Mouse (Mus musculus) lung, adult 2 months (tissue): ENCODE measurements around the gene Olfr1270. TPM values are rescaled to one million over a fixed set of nuclear protein-coding genes. Genes with fewer than 3 reads are reported as not detected.
"Not testable (repeated sequence)": the region's sequence is repeated elsewhere in the genome, so short reads cannot be mapped to it uniquely, and the experiment has no call there.

Source experiments
- DNase-seq: peaks from one replicate; pipeline ENCODE4 v3.0.0; 2022
- H3K4me1 ChIP-seq: fragments of 200-500 bp; 2 replicates; pipeline ENCODE4 v1.6.1; 2011; ENCODE audit warnings: low read length; ENCODE audit not compliant: control insufficient read depth, insufficient read depth
- H3K4me3 ChIP-seq: fragments of 200-500 bp; replicated peaks from 2 replicates; pipeline ENCODE3; 2011; ENCODE audit warnings: low read depth, mild to moderate bottlenecking, control low read depth, low read length; ENCODE audit errors: extremely low read depth
- CTCF ChIP-seq: fragments of 200-500 bp; IDR thresholded peaks from 2 replicates; pipeline ENCODE4 v1.5.1; 2011; ENCODE audit warnings: mild to moderate bottlenecking, low read length, control low read depth; ENCODE audit not compliant: insufficient read depth
- POLR2A ChIP-seq: fragments of 200-500 bp; IDR thresholded peaks from 2 replicates; pipeline ENCODE4 v1.6.1; 2011; ENCODE audit warnings: low read depth, mild to moderate bottlenecking, control low read depth, low read length, borderline replicate concordance; ENCODE audit errors: extremely low read depth
- whole genome bisulfite sequencing: fragments of 180-500 bp; shearing (Covaris S2); methylation state at CpG from one replicate; pipeline ENCODE4 v1.1.7; 2018; 5-methylcytosine and 5-hydroxymethylcytosine counted together
- polyA plus RNA-seq: library from polyadenylated mRNA; depleted of rRNA; stranded (reverse); fragments of >200 nt; gene quantifications from 2 replicates; pipeline ENCODE4 v1.2.3, GENCODE M21; 2012; rRNA removed

The Olfr1270 gene
- polyA plus RNA-seq = not detected in 2 replicates

DNA sequence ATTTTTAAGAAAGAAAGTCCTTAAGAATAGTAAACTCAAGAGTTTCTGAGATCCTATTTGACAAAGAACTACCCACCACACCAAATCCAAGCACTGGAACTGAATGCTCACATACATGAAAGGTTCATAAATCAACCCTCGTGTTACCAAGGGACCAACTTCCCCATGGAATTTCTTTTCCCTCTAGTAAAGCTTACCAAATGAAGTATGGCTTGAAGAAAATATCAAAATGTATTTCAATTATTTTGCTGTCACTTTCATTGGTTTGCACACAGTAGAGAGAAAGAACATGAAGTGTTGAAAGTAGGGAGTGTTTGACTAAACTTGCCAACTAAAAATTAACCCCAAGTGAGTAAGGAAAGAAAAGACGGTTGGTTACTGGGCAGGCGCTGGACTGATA is at the start of gene Olfr1270:
Gene Olfr1270 (minus strand): TSS at position 101 of the 400 bp plus-strand sequence.
- TF ChIP-seq CTCF (no peak), POLR2A (no peak)
- H3K4me3 ChIP-seq = no peak within 1 kb of the TSS
- WGBS = 81% methylated on average over 3 of the region's 3 CpGs
- no peak for DNase-seq
- H3K4me1 ChIP-seq = no peaks in the 10 kb centered on the region

DNA sequence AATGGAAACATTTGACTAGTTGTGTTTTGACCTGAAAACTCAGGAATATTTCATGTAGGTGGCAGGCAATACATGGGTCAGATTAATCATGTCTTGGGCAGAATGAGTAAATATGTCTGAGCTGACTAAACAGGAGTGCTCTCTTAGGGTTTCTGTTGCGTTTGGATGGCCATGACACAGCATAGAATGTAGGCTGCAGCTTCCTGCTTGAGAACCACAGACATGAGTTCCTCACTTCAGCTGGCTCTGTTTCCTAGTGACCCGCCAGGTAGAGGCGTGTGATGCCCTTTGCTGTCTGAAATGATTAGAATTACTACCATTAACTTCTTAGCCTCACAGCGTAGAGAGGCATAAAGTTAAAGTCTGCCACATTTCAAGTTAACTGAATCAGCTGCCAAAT is 46.7 kb upstream of the Olfr1270 start:
- WGBS = no CpG with 5 or more reads among the region's 4 CpGs
- not testable (repeated sequence) for H3K4me1 ChIP-seq, H3K4me3 ChIP-seq, DNase-seq

DNA sequence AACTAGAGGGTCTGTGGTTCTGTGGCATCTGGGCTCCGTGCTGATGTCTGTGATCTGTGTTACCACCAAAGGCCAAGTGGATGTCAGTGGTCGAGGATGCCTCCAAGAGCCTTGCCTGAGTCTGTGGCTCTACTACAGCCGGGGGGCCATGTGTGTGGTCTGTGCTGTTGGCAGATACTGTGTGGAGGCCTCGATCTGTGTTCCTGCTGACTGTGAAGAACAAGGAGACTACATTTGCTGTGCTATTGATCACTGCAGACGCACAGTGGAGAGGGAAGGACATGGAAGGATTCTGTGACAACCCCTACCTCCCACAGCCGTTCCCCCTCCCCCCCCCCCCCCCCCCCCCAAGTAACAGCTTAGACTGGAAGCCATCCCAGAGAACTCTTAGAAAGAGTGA is 42.4 kb upstream of the Olfr1270 start:
- H3K4me3 ChIP-seq, H3K4me1 ChIP-seq, DNase-seq: not testable (repeated sequence)
- no CpG with 5 or more reads among the region's 6 CpGs for WGBS

DNA sequence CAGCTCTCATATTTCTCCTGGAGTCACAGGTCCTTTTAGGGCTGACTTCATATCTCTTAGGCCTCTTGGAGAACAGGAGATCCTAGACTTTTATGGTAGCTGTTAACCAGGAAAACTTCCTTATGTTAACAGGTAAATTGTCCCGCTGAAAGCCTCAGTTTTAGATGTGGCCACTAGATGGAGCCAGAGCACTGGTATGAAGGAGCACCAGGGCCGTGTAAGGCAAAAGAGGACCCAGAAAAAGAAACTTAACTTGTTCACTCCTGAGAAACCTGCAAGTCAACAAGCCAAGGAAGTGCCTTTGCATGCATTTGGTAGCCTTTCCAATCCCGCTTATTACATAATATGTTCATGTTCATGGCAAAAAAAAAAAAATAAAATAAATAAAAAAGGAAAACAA is 41.9 kb upstream of the Olfr1270 start:
- no CpG with 5 or more reads among the region's 3 CpGs for WGBS
- not testable (repeated sequence) for DNase-seq

DNA sequence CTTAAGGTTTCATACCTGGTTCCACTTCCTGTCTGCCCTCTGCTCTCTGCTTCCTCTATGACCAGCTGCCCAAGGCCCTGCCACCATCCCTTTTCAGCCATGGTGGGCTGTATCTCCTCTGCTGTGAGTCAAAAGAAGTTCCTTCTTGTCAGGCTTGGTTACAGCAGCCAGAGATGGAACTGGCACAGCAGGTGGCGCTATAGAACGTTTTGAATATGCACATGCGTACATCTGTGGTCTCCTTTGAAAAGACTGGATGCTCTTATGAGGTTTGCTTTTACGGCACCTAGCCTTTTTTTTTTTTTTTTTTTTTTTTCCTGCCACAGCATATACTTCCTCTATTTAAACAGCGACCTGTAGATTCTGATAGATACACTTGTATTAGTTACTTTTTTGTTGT is 34.2 kb upstream of the Olfr1270 start:
- not testable (repeated sequence) for DNase-seq, H3K4me1 ChIP-seq, H3K4me3 ChIP-seq
- no CpG with 5 or more reads among the region's 5 CpGs for WGBS

More for the DNA sequence above, 41.9 kb upstream of the Olfr1270 start:
- H3K4me1 ChIP-seq, H3K4me3 ChIP-seq: not testable (repeated sequence)

DNA sequence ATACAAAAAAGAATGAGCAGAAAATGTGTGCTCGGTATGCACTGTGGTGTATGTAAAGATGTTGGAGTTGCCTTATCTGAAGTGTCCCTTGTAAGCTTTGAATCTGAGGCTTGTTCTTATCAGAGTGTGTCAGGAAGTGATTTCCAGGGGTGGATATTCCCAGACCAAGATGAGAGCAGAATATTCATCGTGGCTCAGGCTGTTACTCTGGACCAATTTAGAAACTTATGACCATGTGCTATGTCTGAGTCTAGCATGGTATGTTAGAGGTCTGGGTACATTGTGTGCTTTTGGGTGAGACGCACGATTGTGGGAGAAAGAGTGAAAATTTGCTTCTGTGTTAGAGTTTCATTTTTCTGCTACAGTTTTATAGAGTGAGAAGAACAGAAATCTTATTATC is 33.2 kb upstream of the Olfr1270 start:
- WGBS = no CpG with 5 or more reads among the region's 4 CpGs
- H3K4me1 ChIP-seq, H3K4me3 ChIP-seq, DNase-seq: not testable (repeated sequence)

DNA sequence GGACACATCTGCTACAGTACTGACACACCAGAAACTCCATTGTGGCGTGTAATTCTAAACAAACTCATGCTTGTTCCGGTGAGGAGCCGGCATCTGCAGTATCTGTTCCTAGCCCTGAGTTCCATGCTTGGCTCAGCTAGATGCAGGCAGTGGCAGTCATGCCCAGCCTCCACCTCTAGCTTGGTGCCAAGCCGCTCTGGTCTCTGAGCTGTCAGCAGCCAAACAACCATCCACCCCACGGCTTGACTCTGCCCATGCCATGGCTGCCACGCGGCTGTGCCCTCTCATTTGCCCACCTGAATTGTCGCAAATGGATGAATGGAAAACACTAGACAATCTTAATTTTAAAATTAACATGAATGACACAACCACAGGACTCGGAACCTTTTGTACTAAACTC is 1.0 kb upstream of the Olfr1270 start:
- no peak for TF ChIP-seq POLR2A
- no peak for TF ChIP-seq CTCF
- H3K4me3 ChIP-seq = no peak overlapping the region
- DNase-seq = no peak
- WGBS = 84% methylated on average over 9 of the region's 9 CpGs
- no peaks in the 10 kb centered on the region for H3K4me1 ChIP-seq

DNA sequence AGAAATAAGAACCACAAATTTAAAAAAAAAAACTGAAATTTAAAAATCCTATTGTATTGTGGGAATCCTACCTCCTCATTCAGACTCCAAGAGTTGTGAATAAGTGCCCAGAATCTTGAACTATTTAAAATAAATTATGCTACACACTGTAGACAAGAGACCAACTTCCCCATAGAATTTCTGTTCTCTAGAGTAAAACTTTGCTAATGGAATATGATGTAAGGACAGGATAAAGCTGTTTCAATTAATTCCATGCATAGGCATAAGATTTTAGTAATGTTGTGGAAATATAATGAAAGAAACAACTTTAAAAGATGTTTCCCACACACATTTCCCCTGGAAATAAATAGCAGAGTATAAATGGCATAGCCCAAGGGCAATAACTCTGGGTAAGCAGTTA is 10.7 kb downstream of the Olfr1270 start, which contains the start of gene Olfr32:
Gene Olfr32 (minus strand): TSS at position 101 of the 400 bp plus-strand sequence.
- no peak for DNase-seq
- Histone ChIP-seq H3K4me3 (no peak within 1 kb of the TSS), H3K4me1 (no peaks in the 10 kb centered on the region)
- no peak for TF ChIP-seq CTCF
- TF ChIP-seq POLR2A = no peak

DNA sequence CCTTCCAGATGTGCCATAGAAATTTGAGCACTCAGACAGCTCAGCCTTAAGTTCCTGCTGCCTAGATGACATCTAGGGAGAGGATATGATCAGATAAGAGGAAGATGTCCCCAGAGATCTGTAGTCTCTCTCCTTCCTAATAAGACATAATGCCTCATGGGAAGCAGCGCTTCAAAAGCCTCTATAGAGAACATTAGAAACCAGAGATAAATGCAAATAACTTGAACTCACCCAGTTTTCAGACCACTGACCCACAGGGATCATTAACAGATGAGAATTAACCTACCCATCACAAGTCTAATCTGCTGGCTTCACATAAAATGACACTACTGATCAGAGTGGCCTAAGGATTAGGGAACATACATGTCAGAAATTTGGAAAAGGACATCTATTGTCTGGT is 31.6 kb downstream of the Olfr1270 start, which contains the start of gene Olfr1269:
Gene Olfr1269 (minus strand): TSS at position 101 of the 400 bp plus-strand sequence.
- DNase-seq = no peak
- Histone ChIP-seq H3K4me1 (no peaks in the 10 kb centered on the region), H3K4me3 (no peak within 1 kb of the TSS)
- no peak for TF ChIP-seq POLR2A
- no peak for TF ChIP-seq CTCF
- 78% methylated on average over 1 of the region's 1 CpGs for WGBS

Other genes starting within 250 kb of the Olfr1270 start
- gene Olfr1258, start 225.8 kb downstream of the Olfr1270 start, polyA plus RNA-seq = not detected in 2 replicates
- gene Olfr1259, start 204.4 kb downstream of the Olfr1270 start, polyA plus RNA-seq = not detected in 2 replicates
- not detected in 2 replicates for gene Olfr1260, start 178.8 kb downstream of the Olfr1270 start, polyA plus RNA-seq
- gene Olfr1261, start 161.9 kb downstream of the Olfr1270 start, polyA plus RNA-seq = not detected in 2 replicates
- not detected in 2 replicates for gene Olfr1262, start 152.9 kb downstream of the Olfr1270 start, polyA plus RNA-seq
- gene Olfr1263, start 141.0 kb downstream of the Olfr1270 start, polyA plus RNA-seq = not detected in 2 replicates
- not detected in 2 replicates for gene Olfr1264, start 127.5 kb downstream of the Olfr1270 start, polyA plus RNA-seq
- not detected in 2 replicates for gene Olfr1265, start 117.8 kb downstream of the Olfr1270 start, polyA plus RNA-seq
- gene Olfr140, start 89.5 kb downstream of the Olfr1270 start, polyA plus RNA-seq = not detected in 2 replicates
- not detected in 2 replicates for gene Olfr1269, start 31.7 kb downstream of the Olfr1270 start, polyA plus RNA-seq
- not detected in 2 replicates for gene Olfr32, start 10.8 kb downstream of the Olfr1270 start, polyA plus RNA-seq
- gene Olfr1506, start 71.4 kb upstream of the Olfr1270 start, polyA plus RNA-seq = not detected in 2 replicates
- gene Olfr142, start 104.5 kb upstream of the Olfr1270 start, polyA plus RNA-seq = not detected in 2 replicates
- not detected in 2 replicates for gene Olfr1271, start 117.9 kb upstream of the Olfr1270 start, polyA plus RNA-seq
- gene Olfr1272, start 139.8 kb upstream of the Olfr1270 start, polyA plus RNA-seq = not detected in 2 replicates
- not detected in 2 replicates for gene Gm13769, start 169.1 kb upstream of the Olfr1270 start, polyA plus RNA-seq
- not detected in 2 replicates for gene Olfr1274-ps, start 245.6 kb upstream of the Olfr1270 start, polyA plus RNA-seq